7 mouse cellular contexts compared by ENCODE assay signal in the genomic region with DNA sequence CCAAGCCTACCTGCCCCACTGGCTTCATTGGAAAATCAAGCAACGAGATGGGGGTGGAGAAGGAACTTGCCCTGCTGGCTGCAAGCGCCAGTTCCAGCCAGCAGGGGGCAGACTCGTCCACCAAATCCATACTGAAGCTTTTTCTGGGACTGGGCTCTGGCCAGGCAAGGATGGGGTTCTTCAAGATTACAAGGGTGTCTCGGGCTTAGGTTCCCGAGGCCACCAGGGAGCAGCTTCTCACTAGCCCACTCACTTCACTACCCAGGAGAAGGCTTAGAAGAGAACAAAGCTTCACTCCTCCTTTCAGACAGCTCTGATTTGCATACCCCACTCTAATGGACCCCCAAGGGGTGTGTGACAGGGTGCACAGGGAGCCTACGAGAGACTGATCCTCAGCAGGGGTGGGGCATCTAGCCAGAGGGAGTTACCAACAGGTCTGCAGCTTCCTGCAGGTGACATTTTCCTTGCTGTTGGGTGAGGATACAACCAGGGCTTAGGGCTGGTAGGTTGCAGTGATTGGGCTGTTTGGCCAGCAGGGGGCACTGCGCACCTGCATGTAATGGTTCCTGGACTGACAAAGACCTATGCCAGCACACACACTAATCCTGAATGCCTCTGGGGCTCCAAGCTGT. TPM values are rescaled to one million over a fixed set of nuclear protein-coding genes. Genes with fewer than 3 reads are reported as not detected.
DNase-seq lines count a peak whose midpoint lies in the region; ATAC-seq lines count a peak whose summit lies in the region.

No protein-coding gene starts in this region.

- H3K4me2 ChIP-seq in intestine, embryonic 16.5 days (ENCODE audit: low read depth, low read length): no peak overlapping the region
- H3K4me2 ChIP-seq in midbrain, embryonic 11.5 days: no peak overlapping the region

- H3K4me3 ChIP-seq in intestine, embryonic 16.5 days (ENCODE audit: low read length): no peak overlapping the region
- no peak overlapping the region for H3K4me3 ChIP-seq in midbrain, embryonic 11.5 days (ENCODE audit: low read depth, low read length)

- no peak overlapping the region for H3K9ac ChIP-seq in intestine, embryonic 16.5 days (ENCODE audit: low read depth, low read length)
- no peak overlapping the region for H3K9ac ChIP-seq in midbrain, embryonic 11.5 days (ENCODE audit: low read length)

- DNase-seq in adrenal gland, adult 2 months: peak; percentile 87
- DNase-seq in embryo, embryonic 11 days: peak; percentile 88
- peak; percentile 75 to 77 for DNase-seq in gastrocnemius, postnatal 36 days
- DNase-seq in left cerebral cortex, postnatal 25 days (ENCODE audit: low spot score in 2 of 2): peak; percentile 87 to 93
- DNase-seq in midbrain, embryonic 11.5 days (ENCODE audit: low spot score, missing footprints): peak; percentile 99
- peak; percentile 93 for DNase-seq in right cerebral cortex, postnatal 4 days

- intact Hi-C loops in gastrocnemius, postnatal 36 days (cut with DNase I): loop anchor here (1.0 to 10.0 kb wide), 4 partner anchors 73 to 315 kb away; partner anchors contain the start of gene Cers5
- intact Hi-C loops in left cerebral cortex, postnatal 25 days (cut with DNase I): loop anchor here (1.0 to 5.0 kb wide), 4 partner anchors 73 to 311 kb away; partner anchors contain the start of gene Cers5

- no peaks in the 10 kb centered on the region for H3K9me3 ChIP-seq in intestine, embryonic 16.5 days (ENCODE audit: control insufficient read depth, low read length)
- H3K9me3 ChIP-seq in midbrain, embryonic 11.5 days (ENCODE audit: control insufficient read depth, low read length): no peaks in the 10 kb centered on the region

- H3K4me1 ChIP-seq in intestine, embryonic 16.5 days (ENCODE audit: control insufficient read depth, insufficient read depth, low read length): peaks cover 3% of the 10 kb centered on the region; the same call in 1 of the 2 replicates
- peaks cover 9% of the 10 kb centered on the region for H3K4me1 ChIP-seq in midbrain, embryonic 11.5 days (ENCODE audit: control insufficient read depth, insufficient read depth, low read length)

- peaks cover 62% of the 10 kb centered on the region for H3K27me3 ChIP-seq in intestine, embryonic 16.5 days (replicated peaks; ENCODE audit: control insufficient read depth, insufficient read depth, low read length)
- peaks cover 39% of the 10 kb centered on the region for H3K27me3 ChIP-seq in midbrain, embryonic 11.5 days (ENCODE audit: control insufficient read depth, insufficient read depth, low read length)

- ATAC-seq in intestine, embryonic 16.5 days: peak; percentile 88
- peak; percentile 88 for ATAC-seq in midbrain, embryonic 11.5 days (ENCODE audit: low FRiP score)

- no peak overlapping the region for H3K27ac ChIP-seq in intestine, embryonic 16.5 days (ENCODE audit: low read length)
- no peak overlapping the region for H3K27ac ChIP-seq in midbrain, embryonic 11.5 days (ENCODE audit: low read depth, low read length)

- no peaks in the 10 kb centered on the region for H3K36me3 ChIP-seq in intestine, embryonic 16.5 days (ENCODE audit: control insufficient read depth, insufficient read depth, low read length)
- H3K36me3 ChIP-seq in midbrain, embryonic 11.5 days (ENCODE audit: control insufficient read depth, insufficient read depth, low read length): no peaks in the 10 kb centered on the region

- 0% methylated on average over 7 of the region's 7 CpGs for WGBS in intestine, embryonic 16.5 days
- WGBS in midbrain, embryonic 11.5 days: 0% methylated on average over 7 of the region's 7 CpGs

RNA-seq across cellular contexts. Expression of gene Aqp6, which starts 5.0 kb away (rescaled TPM):
- not detected for total RNA-seq in adrenal gland, adult 2 months (2021)
- not detected in 2 replicates for polyA plus RNA-seq in adrenal gland, adult 2 months (2012; rRNA removed)
- total RNA-seq in gastrocnemius, postnatal 36 days (2021): not detected
- polyA plus RNA-seq in intestine, embryonic 16.5 days (2015; fragmentation: Nextera tagmentation; extraction: Ambion mirVana): not detected in 2 replicates
- total RNA-seq in left cerebral cortex, postnatal 25 days (2021): under 1 TPM; 0.48 to 0.62 TPM
- 0.11 and 0.22 TPM in 2 replicates for polyA plus RNA-seq in midbrain, embryonic 11.5 days (2014; fragmentation: Nextera tagmentation; extraction: Ambion mirVana)

RNA-seq across cellular contexts. Expression of gene Aqp5, which starts 5.6 kb away (rescaled TPM):
- total RNA-seq in adrenal gland, adult 2 months (2021): 1 to 10 TPM; 1.1 to 3.4 TPM
- polyA plus RNA-seq in adrenal gland, adult 2 months (2012; rRNA removed): 0.86 and 1.6 TPM in 2 replicates
- total RNA-seq in gastrocnemius, postnatal 36 days (2021): not detected
- 0.47 and 0.53 TPM in 2 replicates for polyA plus RNA-seq in intestine, embryonic 16.5 days (2015; fragmentation: Nextera tagmentation; extraction: Ambion mirVana)
- under 1 TPM; 0.50 to 0.76 TPM for total RNA-seq in left cerebral cortex, postnatal 25 days (2021)
- 0.37 and 0.38 TPM in 2 replicates for polyA plus RNA-seq in midbrain, embryonic 11.5 days (2014; fragmentation: Nextera tagmentation; extraction: Ambion mirVana)

RNA-seq across cellular contexts. Expression of gene Aqp2, which starts 17.3 kb away (rescaled TPM):
- total RNA-seq in adrenal gland, adult 2 months (2021): 1 to 10 TPM in 1 of 2 experiments, under 1 TPM in 1; 0.81 to 3.5 TPM
- polyA plus RNA-seq in adrenal gland, adult 2 months (2012; rRNA removed): 0.40 and 0.59 TPM in 2 replicates
- not detected for total RNA-seq in gastrocnemius, postnatal 36 days (2021)
- polyA plus RNA-seq in intestine, embryonic 16.5 days (2015; fragmentation: Nextera tagmentation; extraction: Ambion mirVana): 0.10 TPM in 1 of 2 replicates, not detected in the other
- total RNA-seq in left cerebral cortex, postnatal 25 days (2021): not detected
- polyA plus RNA-seq in midbrain, embryonic 11.5 days (2014; fragmentation: Nextera tagmentation; extraction: Ambion mirVana): not detected in 2 replicates

RNA-seq across cellular contexts. Expression of gene Racgap1, which starts 55.3 kb away (rescaled TPM):
- total RNA-seq in adrenal gland, adult 2 months (2021): 1 to 10 TPM; 2.8 to 3.7 TPM
- polyA plus RNA-seq in adrenal gland, adult 2 months (2012; rRNA removed): 2.6 and 2.7 TPM in 2 replicates
- total RNA-seq in gastrocnemius, postnatal 36 days (2021): 1 to 10 TPM; 1.9 to 2.4 TPM
- 97.1 and 104 TPM in 2 replicates for polyA plus RNA-seq in intestine, embryonic 16.5 days (2015; fragmentation: Nextera tagmentation; extraction: Ambion mirVana)
- 1 to 10 TPM; 6.8 to 9.2 TPM for total RNA-seq in left cerebral cortex, postnatal 25 days (2021)
- polyA plus RNA-seq in midbrain, embryonic 11.5 days (2014; fragmentation: Nextera tagmentation; extraction: Ambion mirVana): 214 and 230 TPM in 2 replicates
